Mouse (Mus musculus) cerebellum, adult 11 months (tissue): ENCODE measurements around the gene Txndc8.

Source experiments
- DNase-seq: peaks from one replicate; pipeline ENCODE4 v3.0.0; 2022

The Txndc8 gene

GRCm38 (mm10) chr4:58009024-58009423, at the start of gene Txndc8:
Gene Txndc8 (minus strand): TSS chr4:58009124.
- DNase-seq, result no peak

GRCm38 (mm10) chr4:58055653-58056052, 46.7 kb upstream of the Txndc8 start:
- no peak for DNase-seq

GRCm38 (mm10) chr4:58054441-58054840, 45.5 kb upstream of the Txndc8 start:
- DNase-seq, result no peak

- no peak for DNase-seq
Measured at GRCm38 (mm10) chr4:58050746-58051145, 41.8 kb upstream of the Txndc8 start.

- DNase-seq, result no peak
Measured at GRCm38 (mm10) chr4:58050276-58050675, 41.4 kb upstream of the Txndc8 start.

GRCm38 (mm10) chr4:58044833-58045232, 35.9 kb upstream of the Txndc8 start:
- DNase-seq, result no peak

- DNase-seq, result no peak
Measured at GRCm38 (mm10) chr4:58044356-58044755, 35.4 kb upstream of the Txndc8 start.

GRCm38 (mm10) chr4:58040093-58040492, 31.2 kb upstream of the Txndc8 start:
- no peak for DNase-seq

GRCm38 (mm10) chr4:58037096-58037705, 28.3 kb upstream of the Txndc8 start:
- DNase-seq, result no peak

- no peak for DNase-seq
Measured at GRCm38 (mm10) chr4:58034663-58035062, 25.7 kb upstream of the Txndc8 start.

- no peak for DNase-seq
Measured at GRCm38 (mm10) chr4:58032714-58033113, 23.8 kb upstream of the Txndc8 start.

- no peak for DNase-seq
Measured at GRCm38 (mm10) chr4:58003501-58003900, 5.4 kb downstream of the Txndc8 start.

- DNase-seq, result no peak
Measured at GRCm38 (mm10) chr4:57991425-57991824, 17.5 kb downstream of the Txndc8 start.

- no peak for DNase-seq
Measured at GRCm38 (mm10) chr4:57974400-57975117, 34.4 kb downstream of the Txndc8 start.

GRCm38 (mm10) chr4:57973592-57974268, 35.2 kb downstream of the Txndc8 start:
- DNase-seq, result no peak

- no peak for DNase-seq
Measured at GRCm38 (mm10) chr4:57970285-57970684, 38.6 kb downstream of the Txndc8 start.

GRCm38 (mm10) chr4:57967195-57967594, 41.7 kb downstream of the Txndc8 start:
- DNase-seq, result no peak

- no peak for DNase-seq
Measured at GRCm38 (mm10) chr4:57965516-57965915, 43.4 kb downstream of the Txndc8 start.

GRCm38 (mm10) chr4:57964143-57964542, 44.8 kb downstream of the Txndc8 start:
- DNase-seq, result no peak

- DNase-seq, result no peak
Measured at GRCm38 (mm10) chr4:57959056-57959455, 49.9 kb downstream of the Txndc8 start.

GRCm38 (mm10) chr4:57958098-57958497, 50.8 kb downstream of the Txndc8 start:
- DNase-seq, result no peak

GRCm38 (mm10) chr4:57957200-57958085, 51.5 kb downstream of the Txndc8 start:
- peak; percentile 16 for DNase-seq
